Mouse (Mus musculus): ENCODE measurements around the gene Gne.

DNA sequence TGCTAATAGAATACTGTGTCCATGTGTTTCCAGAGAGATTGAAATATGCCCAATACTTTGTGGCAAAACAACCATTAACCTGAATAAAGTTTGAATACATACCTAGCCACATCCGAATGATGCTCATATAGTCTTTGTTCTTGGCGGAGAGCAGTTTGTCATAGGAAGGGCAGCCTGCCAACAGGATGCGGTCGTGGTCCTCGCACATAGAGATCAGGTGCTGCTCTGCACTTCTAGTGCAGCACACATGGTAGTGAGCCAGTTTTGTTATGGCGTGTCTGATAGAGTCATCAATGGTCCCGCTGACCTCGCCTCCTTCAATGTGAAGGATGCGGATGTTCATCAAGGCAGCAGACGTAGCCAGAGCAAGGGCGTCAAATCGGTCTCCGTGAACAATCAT is 24.3 kb downstream of the Gne start:
- TF ChIP-seq CTCF (IDR thresholded peaks at IDR 0.05), result no peak
- TF ChIP-seq EP300 (IDR thresholded peaks at IDR 0.05; ENCODE audit: insufficient read depth, low read depth, low read length), result no peak

All from heart, adult 2 months (tissue).